Mouse (Mus musculus) T-cell, adult 2 months (primary cell): Measurements from ENCODE around the gene Scyl1.
A peak's percentile ranks its signal among the peaks of the same experiment; 100 is the strongest.

Experiments
- DNase-seq: peaks from one replicate; pipeline ENCODE4 v3.0.0; 2022; ENCODE audit warnings: low spot score

Scyl1 gene

DNA sequence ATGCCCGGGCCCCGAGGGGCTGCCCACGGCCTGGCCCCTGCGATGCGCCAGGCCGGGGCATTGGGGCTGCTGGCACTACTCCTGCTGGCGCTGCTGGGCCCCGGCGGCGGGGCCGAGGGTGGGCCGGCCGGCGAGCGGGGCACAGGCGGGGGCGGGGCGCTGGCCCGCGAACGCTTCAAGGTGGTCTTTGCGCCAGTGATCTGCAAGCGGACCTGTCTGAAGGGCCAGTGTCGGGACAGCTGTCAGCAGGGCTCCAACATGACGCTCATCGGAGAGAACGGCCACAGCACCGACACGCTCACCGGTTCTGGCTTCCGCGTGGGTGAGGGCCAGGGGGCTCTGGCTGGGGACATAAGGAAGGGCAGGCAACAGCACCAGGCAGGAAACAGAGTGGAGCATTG is 29.0 kb downstream of the Scyl1 start:
- DNase-seq = no peak

DNA sequence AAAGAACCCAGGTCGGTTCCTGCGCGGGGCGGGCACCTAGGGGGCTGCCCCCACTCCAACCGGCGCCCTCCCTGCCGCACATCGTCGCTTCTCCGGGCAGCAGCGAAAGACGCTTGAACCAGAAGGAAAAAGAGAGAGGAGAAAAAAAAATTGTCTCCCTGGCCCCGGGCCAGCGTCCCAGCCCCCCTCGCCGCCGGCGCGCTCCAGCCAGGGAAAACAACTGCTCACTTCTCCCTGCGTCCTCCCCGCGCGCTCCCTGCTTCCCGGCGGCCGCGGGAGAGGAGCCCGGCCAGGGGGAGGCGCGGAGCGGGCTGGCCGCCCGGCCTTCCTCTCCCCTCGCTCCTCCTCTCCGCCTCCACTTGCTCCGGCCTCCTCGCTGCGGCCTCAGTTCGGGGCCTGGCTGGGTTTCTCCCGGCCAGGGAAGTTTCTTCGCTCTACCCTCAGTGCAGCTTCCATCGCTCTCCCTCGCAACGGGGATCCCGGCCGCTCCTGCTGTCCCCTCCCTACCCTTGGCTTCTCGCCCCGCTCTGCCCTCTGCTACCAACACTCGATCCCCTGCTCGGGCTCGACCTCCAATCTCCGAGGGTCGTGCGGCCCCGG is 29.5 kb downstream of the Scyl1 start:
- DNase-seq = no peak

- DNase-seq = no peak
Measured at GRCm38 (mm10) chr19:5740320-5741317, 30.6 kb downstream of the Scyl1 start, which contains the start of gene Ltbp3. Gene Ltbp3 (plus strand): TSS chr19:5740904.

DNA sequence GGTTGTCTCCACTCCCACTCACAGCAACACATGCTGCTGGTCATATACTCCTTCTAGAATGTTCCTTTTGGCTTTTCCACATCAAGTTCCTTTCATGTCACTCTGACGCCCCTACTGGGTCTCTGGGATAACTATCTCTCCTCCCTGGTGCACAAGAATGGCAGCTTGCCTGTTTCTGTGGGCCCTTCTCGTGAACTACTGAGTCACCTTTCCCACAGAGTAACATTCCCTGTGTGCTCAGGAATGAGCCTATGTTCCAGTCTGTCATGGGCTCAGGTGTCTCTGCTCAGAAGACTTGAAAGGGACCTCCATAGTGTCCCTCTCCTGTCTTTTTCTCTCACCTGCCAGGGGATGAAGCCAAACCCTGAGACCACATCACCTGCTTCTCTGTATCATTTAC is 31.8 kb downstream of the Scyl1 start:
- no peak for DNase-seq

DNA sequence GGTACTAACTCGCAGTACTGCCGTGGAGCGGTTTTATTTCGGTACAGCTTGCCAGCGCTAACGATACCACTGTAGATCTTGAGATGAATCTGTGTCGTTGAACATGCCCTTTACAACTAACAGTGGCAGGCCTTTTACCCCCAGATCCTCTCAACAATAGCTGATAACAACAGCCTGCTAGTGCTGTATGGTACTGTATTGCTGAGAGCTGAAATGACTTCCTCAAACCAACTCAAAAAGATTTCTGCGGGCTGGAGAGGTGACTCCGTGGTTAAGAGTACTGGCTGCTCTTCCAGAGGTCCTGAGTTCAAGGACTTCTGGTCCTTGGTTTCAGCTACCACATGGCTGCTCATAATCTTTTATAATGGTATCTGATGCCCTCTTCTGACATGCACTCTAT is 36.9 kb downstream of the Scyl1 start:
- no peak for DNase-seq

- DNase-seq = peak; percentile 88
Measured at GRCm38 (mm10) chr19:5731264-5731978, 39.8 kb downstream of the Scyl1 start.

- DNase-seq = no peak
Measured at GRCm38 (mm10) chr19:5730314-5731186, 40.7 kb downstream of the Scyl1 start.

GRCm38 (mm10) chr19:5729444-5729815 is 41.8 kb downstream of the Scyl1 start, which contains the start of gene Fam89b:
Gene Fam89b (minus strand): TSS chr19:5729653.
- DNase-seq = peak; percentile 63

- DNase-seq = no peak
Measured at GRCm38 (mm10) chr19:5728631-5729443, 42.4 kb downstream of the Scyl1 start.

DNA sequence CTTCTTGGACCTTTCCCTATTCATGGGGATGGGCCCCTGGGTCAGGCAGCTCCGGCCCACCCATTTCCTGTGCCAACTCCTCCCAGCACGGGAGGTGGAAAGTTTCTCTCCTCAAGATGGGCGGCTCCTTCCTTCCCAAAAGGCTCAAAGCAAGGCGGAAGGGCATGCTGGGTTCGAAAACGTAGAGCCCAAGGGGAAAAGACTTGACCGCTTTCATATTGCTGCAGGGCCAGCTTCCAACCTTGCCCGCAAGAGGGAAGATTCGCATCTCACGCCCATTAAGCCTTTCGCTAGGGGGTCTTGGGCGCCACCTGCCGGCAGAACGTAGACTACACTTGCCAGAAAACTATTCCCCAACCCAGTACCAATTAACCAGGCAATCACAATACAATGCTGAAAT is 43.5 kb downstream of the Scyl1 start:
- DNase-seq = peak; percentile 77

DNA sequence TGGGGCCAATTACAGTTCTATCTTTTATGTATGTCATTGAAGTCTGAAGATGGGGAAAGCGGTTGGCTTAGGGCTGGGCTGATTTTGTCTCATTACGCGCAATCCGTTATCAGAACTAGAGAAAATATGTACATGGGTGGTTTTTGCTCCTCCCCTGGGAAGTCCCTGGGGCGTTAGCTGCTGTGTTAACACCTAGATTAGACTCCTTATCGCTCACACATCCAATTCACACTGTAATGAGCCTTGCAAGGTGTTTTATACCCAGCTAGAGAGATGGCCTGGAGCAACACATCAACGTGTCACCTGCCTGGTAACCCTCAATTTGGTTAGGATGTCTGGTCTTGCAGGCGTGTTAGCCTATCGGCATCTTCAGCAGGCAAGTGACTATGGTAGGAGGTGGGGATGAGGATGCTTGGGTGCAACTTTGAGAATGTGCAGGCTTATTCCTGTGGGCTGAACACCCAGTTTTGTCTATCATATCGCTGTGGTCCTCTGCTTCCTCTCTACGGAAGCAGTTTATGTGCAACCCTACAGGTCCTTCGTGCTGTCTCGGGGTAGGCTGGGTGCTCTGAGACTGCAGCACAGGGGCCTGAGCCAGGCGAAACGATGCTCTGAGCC is 44.1 kb downstream of the Scyl1 start:
- peak; percentile 66 for DNase-seq

GRCm38 (mm10) chr19:5725767-5726515 is 45.3 kb downstream of the Scyl1 start, which contains the start of gene Ehbp1l1:
Gene Ehbp1l1 (minus strand): TSS chr19:5726317.
- DNase-seq = peak; percentile 56

GRCm38 (mm10) chr19:5725029-5725707 is 46.1 kb downstream of the Scyl1 start:
- no peak for DNase-seq

- DNase-seq = no peak
Measured at GRCm38 (mm10) chr19:5724549-5724941, 46.7 kb downstream of the Scyl1 start.

DNA sequence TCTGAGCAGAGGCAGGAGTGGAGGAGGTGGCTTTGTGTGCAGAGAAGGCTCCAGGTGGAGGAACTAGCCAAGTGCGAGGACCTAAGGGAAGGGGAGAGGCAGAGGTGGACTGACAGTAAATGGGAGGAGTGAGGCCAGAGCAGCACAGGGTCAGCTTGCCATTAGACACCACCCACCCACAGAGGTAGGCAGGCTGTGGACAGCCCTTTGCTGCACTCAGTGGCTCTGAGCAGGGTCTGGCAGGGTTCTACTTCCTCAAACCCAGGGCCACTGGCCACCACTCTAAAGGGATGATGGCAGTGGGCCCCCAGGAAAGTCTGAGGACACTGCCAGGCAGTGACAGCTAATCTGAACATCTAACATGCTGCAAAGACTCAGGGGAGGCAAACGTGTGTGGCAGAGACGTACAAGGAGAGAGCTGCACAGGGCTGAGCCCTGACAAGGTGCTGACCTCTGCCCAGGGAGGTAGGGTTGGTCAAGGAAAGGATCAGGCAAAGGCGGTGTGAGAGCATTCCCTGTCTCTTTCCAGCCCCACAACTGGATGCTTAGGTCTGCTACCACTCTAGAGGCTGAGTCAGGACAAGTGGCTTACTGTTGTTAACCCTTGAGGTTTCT is 47.2 kb downstream of the Scyl1 start:
- no peak for DNase-seq

- DNase-seq = no peak
Measured at GRCm38 (mm10) chr19:5722848-5723425, 48.3 kb downstream of the Scyl1 start.

GRCm38 (mm10) chr19:5721233-5721632 is 50.0 kb downstream of the Scyl1 start:
- no peak for DNase-seq

DNA sequence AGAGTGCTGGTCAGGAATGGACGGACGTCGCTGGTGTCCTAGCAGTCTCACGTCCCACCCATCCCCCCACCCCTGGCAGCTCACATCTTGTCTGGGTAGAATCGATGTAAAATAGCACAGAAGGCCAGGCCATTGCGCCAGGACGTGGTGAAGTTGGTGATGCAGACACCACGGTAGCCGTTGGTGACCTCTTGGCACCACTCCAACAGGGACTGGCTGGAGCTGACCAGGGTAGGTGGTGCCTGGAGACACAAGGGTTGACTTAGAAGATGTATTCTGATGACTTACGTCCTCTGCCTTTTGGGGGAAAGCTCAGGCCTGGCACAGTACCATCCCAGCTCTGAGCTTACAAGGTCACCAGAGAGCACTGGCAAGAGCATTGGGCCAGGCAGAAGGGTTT is 54.3 kb downstream of the Scyl1 start:
- DNase-seq = no peak
